Mouse (Mus musculus) stomach, embryonic 15.5 days (tissue): ENCODE measurements at regions not wholly inside any gene's neighbourhood (a gene's known extent, or its start where the extent isn't known, plus 50 kb on each side); places are given as distances from the start of the nearest gene placed in this dataset.

Experiments used
- ATAC-seq: fragments of 200-750 bp; cut with Nextera tagmentation; 2 replicates; pipeline ENCODE4 v1.8.0; 2017; ENCODE audit warnings: low read depth, moderate number of reproducible peaks, moderate TSS enrichment; ENCODE audit not compliant: insufficient read depth, low FRiP score
- H3K27ac ChIP-seq: fragments of 300-500 bp; sonication (generic); 2 replicates; pipeline ENCODE4 v1.5.1; 2015; ENCODE audit warnings: mild to moderate bottlenecking, inconsistent platforms
- H3K27me3 ChIP-seq: fragments of 300-500 bp; sonication (generic); replicated peaks from 2 replicates; pipeline ENCODE4 v1.6.1; 2015; ENCODE audit warnings: inconsistent platforms
- H3K36me3 ChIP-seq: fragments of 300-500 bp; sonication (generic); 2 replicates; pipeline ENCODE4 v1.6.1; 2015; ENCODE audit warnings: inconsistent platforms
- H3K4me1 ChIP-seq: fragments of 300-500 bp; sonication (generic); 2 replicates; pipeline ENCODE4 v1.6.1; 2015; ENCODE audit warnings: inconsistent platforms
- H3K4me2 ChIP-seq: fragments of 300-500 bp; sonication (generic); 2 replicates; pipeline ENCODE4 v1.6.1; 2015; ENCODE audit warnings: mild to moderate bottlenecking, inconsistent platforms
- H3K4me3 ChIP-seq: fragments of 300-500 bp; sonication (generic); replicated peaks from 2 replicates; pipeline ENCODE4 v1.5.1; 2015; ENCODE audit warnings: inconsistent platforms
- H3K9ac ChIP-seq: fragments of 300-500 bp; sonication (generic); 2 replicates; pipeline ENCODE4 v1.6.1; 2015; ENCODE audit warnings: inconsistent platforms
- H3K9me3 ChIP-seq: fragments of 300-500 bp; sonication (generic); 2 replicates; pipeline ENCODE4 v1.6.1; 2016; ENCODE audit warnings: inconsistent platforms
- WGBS: fragments of 180-500 bp; shearing (Covaris S2); methylation state at CpG from one replicate; pipeline ENCODE4 v1.1.7; 2015; 5-methylcytosine and 5-hydroxymethylcytosine counted together

DNA sequence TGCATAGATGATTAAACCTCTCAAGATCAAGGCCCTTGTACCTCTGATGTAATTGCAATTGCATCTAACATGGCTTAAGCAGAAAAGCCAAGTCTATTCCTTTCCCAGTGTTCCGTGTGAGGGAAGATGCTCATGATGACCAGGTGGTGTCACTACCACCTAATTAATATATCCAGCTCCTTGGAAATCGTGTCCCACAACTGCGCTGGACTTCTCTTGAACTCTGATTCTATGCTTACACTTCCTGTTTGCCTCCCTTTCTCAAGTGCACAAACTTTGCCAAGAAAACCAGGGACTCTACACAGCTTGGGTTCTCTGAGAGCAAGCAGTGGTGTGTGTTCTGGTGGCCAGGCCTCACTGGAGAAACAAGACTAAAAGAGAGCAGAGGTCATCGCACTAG lies 58.0 kb upstream of the Slc1a1 start:
- no peak overlapping the region for H3K4me2 ChIP-seq
- WGBS = 35% methylated on average over 4 of the region's 4 CpGs
- H3K9me3 ChIP-seq = no peaks in the 10 kb centered on the region
- H3K27ac ChIP-seq = no peak overlapping the region
- no peak for ATAC-seq
- no peaks in the 10 kb centered on the region for H3K4me1 ChIP-seq
- H3K36me3 ChIP-seq = no peaks in the 10 kb centered on the region
- no peaks in the 10 kb centered on the region for H3K27me3 ChIP-seq
- no peak overlapping the region for H3K4me3 ChIP-seq
- H3K9ac ChIP-seq = no peak overlapping the region

DNA sequence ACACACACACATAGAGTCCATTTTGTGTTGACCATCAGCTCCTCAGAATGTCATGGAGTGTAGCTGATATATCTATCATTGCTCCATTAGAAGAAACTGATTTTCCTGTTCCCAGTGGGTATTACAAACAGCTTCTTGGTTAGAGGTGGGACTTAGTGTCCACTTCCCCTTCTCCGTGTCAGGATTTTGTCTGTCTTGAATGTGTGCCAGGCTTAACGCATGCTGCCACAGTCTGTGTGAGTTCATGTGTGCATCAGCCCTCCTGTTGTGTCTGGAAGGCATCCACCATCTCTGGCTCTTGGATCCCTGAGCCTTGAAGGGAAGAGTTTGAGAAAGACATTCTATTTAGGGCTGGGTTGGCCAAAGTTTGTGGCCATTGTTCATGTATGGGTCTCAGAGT lies 57.2 kb upstream of the Slc1a1 start:
- no peak overlapping the region for H3K27ac ChIP-seq

DNA sequence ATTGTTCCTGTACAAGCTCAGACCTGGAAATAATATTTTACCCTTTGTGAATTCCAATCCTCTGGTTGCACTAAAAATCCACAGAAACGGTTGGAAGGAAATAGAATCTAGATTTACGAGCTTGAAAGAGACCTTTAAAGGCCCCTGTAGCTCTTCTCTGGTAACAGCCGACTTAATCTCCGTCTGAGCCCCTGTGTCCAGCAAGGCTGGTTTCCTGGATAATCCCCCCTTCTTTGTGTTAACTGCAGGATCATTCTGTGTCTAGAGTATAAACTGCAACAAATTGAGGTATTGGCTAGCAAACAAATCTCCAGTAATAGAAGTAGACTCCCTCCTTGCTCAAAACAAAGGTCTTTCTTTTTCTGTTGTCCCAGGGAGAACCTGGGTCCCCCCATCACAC lies 56.5 kb upstream of the Slc1a1 start:
- no peak for ATAC-seq
- no peak overlapping the region for H3K4me3 ChIP-seq
- H3K27ac ChIP-seq = no peak overlapping the region
- no peaks in the 10 kb centered on the region for H3K4me1 ChIP-seq
- H3K9ac ChIP-seq = no peak overlapping the region
- 62% methylated on average over 4 of the region's 4 CpGs for WGBS
- no peaks in the 10 kb centered on the region for H3K36me3 ChIP-seq
- no peaks in the 10 kb centered on the region for H3K9me3 ChIP-seq
- no peaks in the 10 kb centered on the region for H3K27me3 ChIP-seq
- no peak overlapping the region for H3K4me2 ChIP-seq

More for the DNA sequence above, 57.2 kb upstream of the Slc1a1 start:
- no peak for ATAC-seq
- H3K9me3 ChIP-seq = no peaks in the 10 kb centered on the region
- 67% methylated on average over 2 of the region's 2 CpGs for whole genome bisulfite sequencing
- no peaks in the 10 kb centered on the region for H3K36me3 ChIP-seq
- H3K27me3 ChIP-seq = no peaks in the 10 kb centered on the region
- H3K9ac ChIP-seq = no peak overlapping the region
- no peak overlapping the region for H3K4me2 ChIP-seq
- no peak overlapping the region for H3K4me3 ChIP-seq
- H3K4me1 ChIP-seq = no peaks in the 10 kb centered on the region

DNA sequence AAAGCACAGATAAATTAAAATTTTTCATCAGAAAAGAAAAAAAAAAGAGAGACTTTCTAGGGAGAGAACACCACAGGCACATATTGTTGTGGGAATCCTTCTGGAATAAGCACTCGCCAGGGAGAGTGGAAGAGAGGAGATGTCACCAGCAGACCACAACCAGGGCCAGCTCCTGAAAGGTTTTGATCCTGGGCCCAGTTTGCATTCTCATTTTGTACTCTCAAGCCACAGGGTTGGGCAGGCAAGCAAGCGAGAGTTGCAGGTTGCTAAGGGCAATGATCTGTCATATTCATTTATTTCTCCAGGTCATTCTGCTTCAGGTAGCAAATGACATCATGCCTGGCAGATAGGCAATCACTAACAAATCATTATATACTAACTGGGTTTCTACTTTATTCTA lies 52.9 kb upstream of the Slc1a1 start:
- WGBS = 73% methylated on average over 2 of the region's 2 CpGs
- H3K36me3 ChIP-seq = no peaks in the 10 kb centered on the region

More for the DNA sequence above, 52.9 kb upstream of the Slc1a1 start:
- H3K4me1 ChIP-seq = no peaks in the 10 kb centered on the region
- no peak overlapping the region for H3K4me3 ChIP-seq
- no peaks in the 10 kb centered on the region for H3K9me3 ChIP-seq
- H3K4me2 ChIP-seq = no peak overlapping the region
- no peak overlapping the region for H3K27ac ChIP-seq
- no peak overlapping the region for H3K9ac ChIP-seq
- ATAC-seq = no peak
- H3K27me3 ChIP-seq = no peaks in the 10 kb centered on the region
